Mouse (Mus musculus): ENCODE measurements around the gene Hcn1. TPM values are rescaled to one million over a fixed set of nuclear protein-coding genes. Genes with fewer than 3 reads are reported as not detected.

Gene Hcn1
- polyA plus RNA-seq, 1 experiment: not detected

DNA sequence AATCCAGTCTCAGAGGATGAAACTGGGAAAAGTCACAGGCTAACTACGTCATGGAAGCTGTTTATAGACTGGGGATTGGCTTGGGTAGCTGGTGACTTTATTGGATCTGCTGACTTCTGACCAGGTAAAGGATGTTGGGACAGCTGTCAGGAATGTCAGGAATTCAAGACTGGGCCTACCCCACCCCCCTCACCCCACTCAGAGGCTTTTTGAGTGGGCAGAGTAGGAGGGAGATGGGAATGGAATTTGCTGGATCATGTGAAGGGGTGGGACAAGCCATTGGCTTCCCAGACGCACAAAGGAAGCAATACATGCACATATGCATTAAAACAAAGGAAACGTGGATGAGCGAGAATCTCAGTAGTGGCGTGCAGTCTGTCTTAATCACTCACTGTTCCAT, 433.5 kb downstream of the Hcn1 start:
- H3K27me3 ChIP-seq (replicated peaks): no peaks in the 10 kb centered on the region
- peaks cover 22% of the 10 kb centered on the region; the same call in 1 of the 2 replicates for H3K9me3 ChIP-seq
- H3K4me1 ChIP-seq: no peaks in the 10 kb centered on the region
- no peaks in the 10 kb centered on the region for H3K36me3 ChIP-seq (replicated peaks; ENCODE audit: low read length)
- H3K4me3 ChIP-seq (replicated peaks): no peak overlapping the region
- no peak for TF ChIP-seq GATA1 (IDR thresholded peaks at IDR 0.05; ENCODE audit: borderline replicate concordance, low read length)
- no peak for TF ChIP-seq FLI1 (IDR thresholded peaks at IDR 0.05; ENCODE audit: low read length)
